Mouse (Mus musculus) liver, embryonic 14.5 days (tissue): ENCODE data around the gene Ifna1.

Source experiments
- CTCF ChIP-seq: IDR thresholded peaks from 2 replicates; pipeline ENCODE4 v1.5.1; 2016; ENCODE audit warnings: antibody characterized with exemption, low read depth, control low read depth
- EP300 ChIP-seq: IDR thresholded peaks from 2 replicates; pipeline ENCODE4 v1.6.1; 2016; ENCODE audit warnings: antibody characterized with exemption, low read depth

DNA sequence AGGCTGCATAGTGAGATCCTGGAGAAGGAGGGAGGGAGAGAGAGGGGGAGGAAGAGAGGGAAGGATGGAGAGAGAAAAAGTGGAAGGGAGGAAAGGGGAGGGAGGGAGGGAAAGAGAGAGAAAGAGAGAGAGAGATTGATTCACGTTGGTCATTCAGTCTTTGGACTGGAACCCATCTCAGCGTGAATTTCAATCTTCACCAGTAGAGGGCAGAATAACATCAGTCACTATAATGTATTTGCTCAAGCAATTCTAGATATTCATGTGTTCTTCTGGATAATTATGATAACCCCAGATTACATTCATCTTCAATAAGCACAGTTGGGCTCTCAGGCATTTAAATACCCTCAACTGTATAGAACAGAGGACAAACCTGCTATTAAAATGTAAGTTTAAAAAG is 22.8 kb downstream of the Ifna1 start:
- no peak for TF ChIP-seq EP300
- TF ChIP-seq CTCF, result peak; percentile 67; the same call in 1 of the 2 replicates
